Mouse (Mus musculus) liver, postnatal 0 days (tissue): Measurements from ENCODE around the gene Apof.

ENCODE experiments used
- CTCF ChIP-seq: sonication (generic); IDR thresholded peaks from 2 replicates; pipeline ENCODE4 v1.5.1; 2016; ENCODE audit warnings: antibody characterized with exemption, low read depth
- EP300 ChIP-seq: IDR thresholded peaks from 2 replicates; pipeline ENCODE4 v1.6.1; 2016; ENCODE audit warnings: antibody characterized with exemption, low read depth, mild to moderate bottlenecking

- TF ChIP-seq CTCF (no peak), EP300 (peak; percentile 57)
Observed at GRCm38 (mm10) chr10:128253677-128254255, 14.7 kb upstream of the Apof start, which contains the start of gene Apon.
